Mouse (Mus musculus): Measurements from ENCODE around the gene Rad17.

Rad17 gene

GRCm38 (mm10) chr13:100616181-100617087 is 34.4 kb downstream of the Rad17 start, which contains the start of gene Marveld2:
Marveld2 (minus strand) TSS chr13:100616971.
- DNase-seq (ENCODE audit: extremely low read depth, low read depth, low spot score) = no peak

- no peak for DNase-seq (ENCODE audit: extremely low read depth, low read depth, low spot score)
These were observed 37.9 kb downstream of the Rad17 start for GRCm38 (mm10) chr13:100612903-100613302.

- DNase-seq (ENCODE audit: extremely low read depth, low read depth, low spot score) = no peak
These were observed 38.6 kb downstream of the Rad17 start for GRCm38 (mm10) chr13:100612251-100612650.

- DNase-seq (ENCODE audit: extremely low read depth, low read depth, low spot score) = no peak
These were observed 39.6 kb downstream of the Rad17 start for GRCm38 (mm10) chr13:100611266-100611665.

- no peak for DNase-seq (ENCODE audit: extremely low read depth, low read depth, low spot score)
These were observed 43.1 kb downstream of the Rad17 start for GRCm38 (mm10) chr13:100607756-100608155.

GRCm38 (mm10) chr13:100605845-100606244 is 45.0 kb downstream of the Rad17 start:
- no peak for DNase-seq (ENCODE audit: extremely low read depth, low read depth, low spot score)

- DNase-seq (ENCODE audit: extremely low read depth, low read depth, low spot score) = no peak
These were observed 47.1 kb downstream of the Rad17 start for GRCm38 (mm10) chr13:100603738-100604095.

- DNase-seq (ENCODE audit: extremely low read depth, low read depth, low spot score) = no peak
These were observed 47.7 kb downstream of the Rad17 start for GRCm38 (mm10) chr13:100603031-100603737.

GRCm38 (mm10) chr13:100602239-100602902 is 48.5 kb downstream of the Rad17 start:
- DNase-seq (ENCODE audit: extremely low read depth, low read depth, low spot score) = no peak

GRCm38 (mm10) chr13:100601034-100601433 is 49.8 kb downstream of the Rad17 start:
- DNase-seq (ENCODE audit: extremely low read depth, low read depth, low spot score) = no peak

GRCm38 (mm10) chr13:100600317-100600716 is 50.5 kb downstream of the Rad17 start:
- DNase-seq (ENCODE audit: extremely low read depth, low read depth, low spot score) = no peak

- no peak for DNase-seq (ENCODE audit: extremely low read depth, low read depth, low spot score)
These were observed 53.6 kb downstream of the Rad17 start for GRCm38 (mm10) chr13:100597284-100597683.

- DNase-seq (ENCODE audit: extremely low read depth, low read depth, low spot score) = no peak
These were observed 55.3 kb downstream of the Rad17 start for GRCm38 (mm10) chr13:100595552-100595885.

- DNase-seq (ENCODE audit: extremely low read depth, low read depth, low spot score) = no peak
These were observed 55.9 kb downstream of the Rad17 start for GRCm38 (mm10) chr13:100594838-100595551.

- DNase-seq (ENCODE audit: extremely low read depth, low read depth, low spot score) = no peak
These were observed 56.6 kb downstream of the Rad17 start for GRCm38 (mm10) chr13:100594041-100594792.

GRCm38 (mm10) chr13:100588646-100589045 is 62.2 kb downstream of the Rad17 start:
- DNase-seq (ENCODE audit: extremely low read depth, low read depth, low spot score) = no peak

GRCm38 (mm10) chr13:100582144-100582543 is 68.7 kb downstream of the Rad17 start:
- no peak for DNase-seq (ENCODE audit: extremely low read depth, low read depth, low spot score)

GRCm38 (mm10) chr13:100581701-100582100 is 69.2 kb downstream of the Rad17 start:
- DNase-seq (ENCODE audit: extremely low read depth, low read depth, low spot score) = no peak

GRCm38 (mm10) chr13:100579951-100580350 is 70.9 kb downstream of the Rad17 start:
- DNase-seq (ENCODE audit: extremely low read depth, low read depth, low spot score) = no peak

GRCm38 (mm10) chr13:100579220-100579619 is 71.6 kb downstream of the Rad17 start:
- no peak for DNase-seq (ENCODE audit: extremely low read depth, low read depth, low spot score)
